Mouse (Mus musculus) ES-E14 (cell line): ENCODE measurements around the gene Tle2.

Source experiments
- CHD2 ChIP-seq: IDR thresholded peaks from 2 replicates; pipeline ENCODE4 v1.6.1; 2014; ENCODE audit warnings: mild to moderate bottlenecking, low read depth, low read length, inconsistent platforms
- HCFC1 ChIP-seq: IDR thresholded peaks from 2 replicates; pipeline ENCODE4 v1.6.1; 2012; ENCODE audit warnings: low read length, inconsistent platforms, borderline replicate concordance; ENCODE audit not compliant: insufficient read depth
- MAFK ChIP-seq: IDR thresholded peaks from 2 replicates; pipeline ENCODE4 v1.6.1; 2014; ENCODE audit warnings: mild to moderate bottlenecking, low read depth, low read length, inconsistent platforms; ENCODE audit not compliant: insufficient read depth
- ZC3H11A ChIP-seq: IDR thresholded peaks from 2 replicates; pipeline ENCODE4 v1.6.1; 2012; ENCODE audit warnings: low read depth, mild to moderate bottlenecking, inconsistent platforms, low read length, borderline replicate concordance
- ZNF384 ChIP-seq: IDR thresholded peaks from 2 replicates; pipeline ENCODE4 v1.6.1; 2012; ENCODE audit warnings: low read depth, low read length, inconsistent platforms

DNA sequence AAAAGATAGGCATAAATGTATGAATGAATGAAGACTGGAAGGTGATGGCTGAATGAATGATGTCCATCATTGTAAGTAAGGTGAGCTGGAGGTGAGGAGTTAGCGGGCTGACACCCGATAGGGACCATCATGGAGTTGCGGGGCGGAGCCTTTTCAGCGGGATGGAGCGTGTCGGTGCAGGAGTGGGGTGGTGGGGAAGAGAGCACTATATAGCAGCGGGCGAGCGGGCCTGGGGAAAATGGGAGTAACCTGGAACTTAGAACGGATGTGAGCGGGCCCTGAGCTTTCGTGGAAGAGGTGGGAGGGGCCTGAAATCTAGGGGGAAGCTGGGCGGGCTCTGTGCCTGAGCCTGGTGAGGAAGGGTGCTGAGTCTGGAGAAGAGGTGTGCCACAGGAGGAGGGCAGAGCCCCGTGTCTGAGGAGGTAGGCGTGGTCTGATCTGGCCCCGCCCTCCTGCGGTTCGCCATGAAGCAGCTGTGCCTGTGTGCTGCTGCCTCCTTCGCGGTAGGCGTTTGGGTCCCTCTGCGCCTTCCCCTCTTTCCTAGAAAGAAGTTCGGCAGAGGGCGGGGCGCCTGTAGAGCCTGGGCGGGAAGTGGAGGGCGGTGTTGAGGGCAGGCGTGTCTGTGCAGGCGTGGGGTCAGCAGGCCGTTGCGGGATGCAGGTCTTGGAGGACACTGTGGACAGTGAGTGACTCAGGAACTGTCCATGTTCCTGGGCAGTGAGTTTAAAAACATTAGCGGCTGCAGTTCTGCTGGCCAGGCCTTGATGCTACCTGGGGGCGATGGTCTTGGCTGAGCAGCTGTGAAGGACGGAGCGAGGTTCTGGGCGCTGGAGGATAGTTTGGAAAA, 59.1 kb downstream of the Tle2 start:
- TF ChIP-seq ZC3H11A (no peak), ZNF384 (no peak), HCFC1 (no peak), MAFK (no peak), CHD2 (no peak)
